Mouse (Mus musculus) embryonic fibroblast, embryonic 13.5 days (primary cell): ENCODE results near the gene Gm49366. TPM values are rescaled to one million over a fixed set of nuclear protein-coding genes. Genes with fewer than 3 reads are reported as not detected.
A peak's percentile ranks its signal among the peaks of the same experiment; 100 is the strongest.
"Not testable (repeated sequence)": the region's sequence is repeated elsewhere in the genome, so short reads cannot be mapped to it uniquely, and the experiment has no call there.

Experiments used
- H3K27ac ChIP-seq: 2 replicates; pipeline ENCODE4 v1.5.1; 2012; ENCODE audit warnings: low read length, control low read depth, inconsistent platforms; ENCODE audit not compliant: insufficient read depth
- H3K4me1 ChIP-seq: 2 replicates; pipeline ENCODE4 v1.6.1; 2011; ENCODE audit warnings: low read length; ENCODE audit not compliant: control insufficient read depth, insufficient read depth
- H3K4me3 ChIP-seq: 2 replicates; pipeline ENCODE4 v1.5.1; 2011; ENCODE audit warnings: mild to moderate bottlenecking, control low read depth, low read length; ENCODE audit not compliant: insufficient read depth
- CTCF ChIP-seq: IDR thresholded peaks from 2 replicates; pipeline ENCODE4 v1.5.1; 2011; ENCODE audit warnings: mild to moderate bottlenecking, control low read depth, low read length, moderate library complexity, borderline replicate concordance; ENCODE audit not compliant: insufficient read depth
- POLR2A ChIP-seq: IDR thresholded peaks from 2 replicates; pipeline ENCODE4 v1.6.1; 2011; ENCODE audit warnings: low read depth, mild to moderate bottlenecking, control low read depth, low read length, moderate library complexity
- polyA plus RNA-seq: library from polyadenylated mRNA; stranded (reverse); fragments of >200 nt; gene quantifications from 2 replicates; pipeline ENCODE4 v1.2.4, GENCODE M21; 2011; ENCODE audit warnings: low read depth; ENCODE audit not compliant: missing spikeins, insufficient read length

Gm49366 gene
- polyA plus RNA-seq, 1 experiment = not detected

DNA sequence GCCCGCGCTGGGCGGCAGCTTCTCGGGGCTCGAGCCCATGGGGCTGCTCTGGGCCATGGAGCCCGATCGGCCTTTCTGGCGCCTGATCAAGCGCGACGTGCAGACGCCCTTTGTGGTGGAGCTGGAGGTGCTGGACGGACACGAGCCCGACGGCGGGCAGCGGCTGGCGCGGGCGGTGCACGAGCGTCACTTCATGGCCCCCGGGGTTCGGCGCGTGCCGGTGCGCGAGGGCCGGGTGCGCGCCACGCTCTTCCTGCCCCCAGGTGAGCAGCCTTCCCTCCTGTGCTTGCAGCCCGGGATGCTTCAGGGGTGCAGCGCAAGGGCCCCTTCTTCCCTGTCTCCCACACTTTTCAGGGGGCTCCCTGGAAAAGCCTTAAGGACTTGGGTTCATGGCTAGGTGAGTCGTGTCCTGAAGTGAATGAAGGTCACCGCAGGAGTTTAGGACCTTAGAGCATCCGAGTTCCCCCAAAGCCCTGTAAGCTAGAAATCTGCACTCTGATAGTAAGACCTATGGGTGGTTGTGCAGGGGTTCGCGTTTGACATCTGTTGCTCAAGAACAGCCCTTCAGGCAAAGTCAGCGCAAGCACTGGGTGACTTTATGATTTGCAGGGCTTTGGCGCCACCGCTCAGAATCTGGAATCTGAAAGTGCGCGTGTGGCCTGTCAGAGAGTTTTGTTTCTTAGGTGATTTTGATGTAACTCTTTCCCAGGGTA lies 15.1 kb downstream of the Gm49366 start:
- Histone ChIP-seq H3K27ac (no peak overlapping the region), H3K4me3 (no peak overlapping the region), H3K4me1 (no peaks in the 10 kb centered on the region)
- TF ChIP-seq CTCF (no peak), POLR2A (no peak)

DNA sequence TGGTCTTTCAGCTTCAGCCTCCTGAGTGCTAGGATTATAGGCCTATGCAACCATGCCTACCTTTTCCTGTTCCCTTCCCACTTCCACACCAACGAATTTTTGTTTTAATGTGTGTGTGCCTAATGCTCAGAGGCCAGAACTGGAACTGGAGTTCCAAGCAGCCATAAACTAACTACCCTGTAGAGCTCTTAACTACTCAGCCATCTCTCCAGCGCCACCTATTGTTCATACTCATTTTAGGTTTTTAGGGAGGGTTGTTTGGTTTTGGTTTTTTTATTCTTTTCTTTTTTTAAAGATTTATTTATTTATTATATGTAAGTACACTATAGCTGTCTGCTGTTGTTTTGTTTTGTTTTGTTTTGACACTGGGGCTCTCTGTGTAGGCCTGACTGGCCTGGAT lies 22.2 kb downstream of the Gm49366 start:
- Histone ChIP-seq H3K27ac (no peak overlapping the region), H3K4me3 (no peak overlapping the region), H3K4me1 (no peaks in the 10 kb centered on the region)
- TF ChIP-seq CTCF (no peak), POLR2A (no peak)

DNA sequence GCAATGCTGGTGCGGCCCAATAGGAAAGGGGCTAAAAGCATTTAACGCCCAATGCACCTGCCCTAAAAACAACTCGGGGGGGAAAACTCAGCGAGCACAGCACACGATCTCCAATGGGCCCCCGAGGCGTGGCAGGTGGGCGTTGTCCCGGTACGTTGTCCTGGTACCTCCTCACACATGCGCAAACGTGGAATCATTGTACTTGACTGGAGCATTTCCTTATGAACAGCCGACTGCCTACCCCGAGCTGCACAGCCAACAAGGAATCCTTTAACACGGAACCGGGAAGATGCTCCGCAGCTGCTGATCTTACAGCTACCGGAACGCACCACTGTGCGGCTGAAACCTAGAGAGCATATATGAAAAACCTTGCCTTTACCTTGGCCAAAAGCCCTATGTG lies 23.6 kb downstream of the Gm49366 start:
- Histone ChIP-seq H3K27ac (no peak overlapping the region), H3K4me1 (no peaks in the 10 kb centered on the region), H3K4me3 (no peak overlapping the region)
- no peak for TF ChIP-seq POLR2A
- no peak for TF ChIP-seq CTCF

DNA sequence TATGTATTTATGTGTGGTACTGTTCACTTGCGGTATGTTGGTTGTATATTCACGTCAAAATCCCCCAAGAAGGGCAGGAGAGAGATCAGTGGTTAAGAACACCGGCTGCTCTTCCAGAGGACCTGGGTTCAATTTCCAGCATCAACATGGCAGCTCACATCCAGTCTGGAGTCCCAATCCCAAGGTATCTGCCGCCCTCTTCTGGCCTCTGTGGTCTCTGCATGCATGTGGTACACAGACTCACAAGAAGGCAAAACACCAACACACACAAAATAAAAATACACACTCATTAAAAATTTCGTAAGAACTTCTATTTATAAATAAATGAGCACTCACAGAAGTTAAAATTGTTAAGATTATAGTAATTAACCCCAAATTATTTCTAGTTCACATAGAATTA lies 24.5 kb downstream of the Gm49366 start:
- no peak overlapping the region for H3K4me3 ChIP-seq
- H3K27ac ChIP-seq = no peak overlapping the region
- H3K4me1 ChIP-seq = no peaks in the 10 kb centered on the region
- no peak for TF ChIP-seq POLR2A
- TF ChIP-seq CTCF = 0 out of 2 replicates have a peak, but pooled peaks have one; percentile 17

GRCm38 (mm10) chr12:84063833-84064232 lies 25.1 kb downstream of the Gm49366 start:
- no peaks in the 10 kb centered on the region for H3K4me1 ChIP-seq
- TF ChIP-seq POLR2A (no peak), CTCF (no peak)
- H3K4me3 ChIP-seq = no peak overlapping the region
- H3K27ac ChIP-seq = no peak overlapping the region

DNA sequence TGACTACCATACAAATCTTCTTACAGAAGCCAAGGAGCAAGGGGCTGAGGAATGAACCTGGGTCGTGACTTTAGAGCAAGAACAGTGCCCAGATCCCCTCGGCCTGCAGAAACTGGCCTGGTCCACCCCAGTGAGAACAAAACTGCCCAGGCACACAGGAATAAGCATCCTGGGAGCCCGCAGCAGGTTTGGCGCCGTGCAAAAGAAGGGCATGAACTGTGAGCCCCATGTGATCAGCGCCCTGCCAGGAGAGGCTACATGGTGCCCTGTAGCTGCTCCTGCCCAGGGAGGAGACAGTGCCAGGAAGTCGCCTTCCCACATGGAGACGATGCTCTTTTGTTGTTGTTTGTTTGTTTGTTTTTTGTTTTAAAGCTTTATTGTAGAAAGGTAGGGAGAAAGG lies 25.9 kb downstream of the Gm49366 start:
- TF ChIP-seq POLR2A (no peak), CTCF (no peak)
- no peaks in the 10 kb centered on the region for H3K4me1 ChIP-seq

DNA sequence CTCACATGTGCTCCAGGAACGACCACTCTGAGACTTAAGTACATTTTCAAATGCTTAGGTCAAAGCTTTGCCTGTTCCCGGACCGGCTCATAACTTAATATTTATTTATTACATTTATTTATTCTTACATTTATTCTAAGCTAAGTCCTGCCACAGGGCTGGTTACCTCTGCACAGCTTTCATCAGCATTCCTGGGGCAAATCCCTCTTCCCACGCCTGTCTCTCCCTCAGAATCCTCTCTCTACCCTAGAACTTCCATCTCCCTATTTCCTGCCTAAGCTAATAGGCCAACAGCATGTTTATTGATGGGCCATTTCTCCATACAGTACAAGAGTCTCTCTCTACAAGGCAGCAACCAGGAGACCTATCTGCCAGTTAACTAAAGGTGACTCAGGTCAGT lies 29.0 kb downstream of the Gm49366 start:
- H3K4me1 ChIP-seq = no peaks in the 10 kb centered on the region

More for the DNA sequence above, 25.9 kb downstream of the Gm49366 start:
- H3K4me3 ChIP-seq = no peak overlapping the region
- H3K27ac ChIP-seq = no peak overlapping the region

GRCm38 (mm10) chr12:84068296-84068695 lies 29.6 kb downstream of the Gm49366 start:
- TF ChIP-seq POLR2A (no peak), CTCF (no peak)
- H3K4me3 ChIP-seq = no peak overlapping the region

More for the DNA sequence above, 29.0 kb downstream of the Gm49366 start:
- H3K4me3 ChIP-seq = no peak overlapping the region
- TF ChIP-seq CTCF = no peak
- no peak for TF ChIP-seq POLR2A
- no peak overlapping the region for H3K27ac ChIP-seq

DNA sequence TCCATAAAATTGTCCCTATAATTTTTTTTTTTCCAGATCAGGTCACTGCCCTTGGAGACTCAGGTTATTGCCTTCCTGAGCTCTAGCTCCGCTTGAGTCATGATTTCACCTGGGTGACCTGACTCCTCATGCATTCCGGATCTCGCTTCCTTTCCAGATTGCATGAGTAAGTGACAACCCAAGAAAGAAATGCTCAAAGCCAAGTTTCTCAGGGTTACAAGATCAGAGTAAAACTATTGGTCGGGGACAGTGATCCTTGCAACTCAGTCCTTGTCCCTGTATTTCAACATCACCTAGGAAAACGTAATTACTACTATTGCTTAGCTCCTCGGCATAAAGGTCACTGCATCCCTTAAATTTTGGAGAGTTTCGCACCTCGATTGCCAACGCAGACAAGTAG lies 30.3 kb downstream of the Gm49366 start, which contains the start of gene Acot5:
Gene Acot5 (plus strand): TSS at position 340 of the 400 bp plus-strand sequence.
- TF ChIP-seq CTCF = no peak
- TF ChIP-seq POLR2A = no peak

More at GRCm38 (mm10) chr12:84068296-84068695, 29.6 kb downstream of the Gm49366 start:
- Histone ChIP-seq H3K27ac (no peak overlapping the region), H3K4me1 (no peaks in the 10 kb centered on the region)

GRCm38 (mm10) chr12:84069582-84069981 lies 30.8 kb downstream of the Gm49366 start:
- H3K4me3 ChIP-seq = peak overlapping the region; percentile 17
- not testable (repeated sequence) for H3K27ac ChIP-seq, H3K4me1 ChIP-seq

More for the DNA sequence above, 30.3 kb downstream of the Gm49366 start, which contains the start of gene Acot5:
- H3K4me3 ChIP-seq = peak within 1 kb of the TSS; percentile 17
- no peaks in the 10 kb centered on the region for H3K4me1 ChIP-seq
- H3K27ac ChIP-seq = no peak within 1 kb of the TSS

- Histone ChIP-seq H3K4me1 (no peaks in the 10 kb centered on the region), H3K27ac (no peak overlapping the region), H3K4me3 (no peak overlapping the region)
- no peak for TF ChIP-seq POLR2A
- TF ChIP-seq CTCF = no peak
These were observed 33.0 kb downstream of the Gm49366 start for GRCm38 (mm10) chr12:84071696-84072095.
